Mouse (Mus musculus) embryonic stem cell, embryonic (primary cell): Measurements from ENCODE around the gene Otud6a.
"Not testable (repeated sequence)": the region's sequence is repeated elsewhere in the genome, so short reads cannot be mapped to it uniquely, and the experiment has no call there.

Experiments
- CTCF ChIA-PET, 4 experiments: fragments of 300-600 bp in 2 of 4; fragments of 350-600 bp in 2 of 4; sonication (Branson Sonifier 250); formaldehyde crosslinking; loops; one replicate each; lab custom pipeline; 2022; ENCODE audit warnings: inconsistent platforms in 2 of 4; lab: Charles Lee
- POLR2A ChIA-PET, 4 experiments: fragments of 300-600 bp in 2 of 4; fragments of 350-600 bp in 2 of 4; sonication (Branson Sonifier 250); formaldehyde crosslinking; loops; one replicate each; lab custom pipeline; 2022; ENCODE audit warnings: antibody characterized with exemption in 4 of 4, inconsistent platforms in 1 of 4; lab: Charles Lee

The Otud6a gene

DNA sequence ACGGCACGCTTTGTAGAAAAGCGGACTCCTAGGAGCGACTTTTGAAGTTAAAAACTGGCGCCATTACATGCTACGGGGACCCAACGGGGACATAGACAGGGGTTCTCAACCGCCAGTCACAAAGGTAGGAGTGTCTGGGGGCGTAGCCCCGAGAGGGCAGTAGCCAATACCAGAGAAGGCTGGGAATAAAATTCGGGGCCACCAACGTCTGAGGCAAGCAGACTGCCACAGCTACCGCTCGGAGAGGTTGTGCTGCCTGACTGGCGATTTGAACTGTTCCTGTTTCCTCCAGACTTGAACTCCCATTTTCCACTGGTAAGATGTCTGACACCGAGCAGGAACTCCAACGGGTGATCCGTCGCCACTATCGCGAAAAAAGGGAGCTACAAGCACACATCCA is at the start of gene Otud6a:
Gene Otud6a, plus strand, starts transcription at position 321 of the 400 bp plus-strand sequence.
- ChIA-PET POLR2A (interaction anchor here in 3 of 4 experiments (0.7 to 2.0 kb wide), 13 partner anchors 10 to 576 kb away, joined by 3 to 9 read pairs (median 3); partner anchors contain the start of genes Igbp1 (in 1 of the 3) and Pdzd11 (in 1 of the 3)), CTCF (no interaction called here)

DNA sequence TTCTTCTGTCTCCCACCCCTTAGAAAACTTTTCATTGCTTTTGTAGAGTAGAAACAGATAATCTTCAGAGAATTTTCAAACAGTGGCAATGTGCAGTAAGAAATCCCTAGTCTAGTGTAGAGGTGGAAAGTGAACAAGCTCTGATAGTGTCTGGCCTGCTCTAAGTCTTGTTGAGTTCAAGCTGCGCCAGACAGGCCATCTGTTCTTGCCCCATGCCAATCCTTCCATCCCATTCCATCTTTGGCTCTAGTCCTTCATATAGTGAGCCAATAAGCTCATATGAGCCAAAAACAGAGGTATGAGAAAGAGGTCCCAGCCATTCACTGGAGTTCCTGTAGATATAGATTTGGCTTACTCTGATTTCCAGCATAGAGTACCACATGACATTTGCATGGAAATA is 38.9 kb upstream of the Otud6a start:
- CTCF ChIA-PET, result no interaction called here
- POLR2A ChIA-PET, result no interaction called here

DNA sequence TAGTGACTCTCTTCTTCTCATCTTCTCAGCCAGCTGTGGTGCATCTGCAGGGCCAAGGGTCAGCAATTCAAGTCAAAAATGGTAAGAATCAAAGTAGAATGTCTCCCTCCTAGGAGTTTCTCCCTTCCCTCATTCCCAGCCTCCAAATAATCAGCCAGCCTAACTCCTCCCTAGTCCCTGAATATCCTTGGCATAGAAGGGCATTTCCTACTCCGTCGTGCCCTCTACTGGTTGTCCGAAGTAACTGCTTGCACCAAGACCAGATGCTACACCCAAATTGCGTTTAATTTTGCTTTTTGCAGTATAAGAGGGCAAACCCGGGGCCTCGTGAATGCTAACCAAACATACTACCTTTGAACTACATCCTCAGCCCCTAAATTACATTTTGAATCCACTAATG is 36.5 kb upstream of the Otud6a start:
- ChIA-PET CTCF (no interaction called here), POLR2A (no interaction called here)

DNA sequence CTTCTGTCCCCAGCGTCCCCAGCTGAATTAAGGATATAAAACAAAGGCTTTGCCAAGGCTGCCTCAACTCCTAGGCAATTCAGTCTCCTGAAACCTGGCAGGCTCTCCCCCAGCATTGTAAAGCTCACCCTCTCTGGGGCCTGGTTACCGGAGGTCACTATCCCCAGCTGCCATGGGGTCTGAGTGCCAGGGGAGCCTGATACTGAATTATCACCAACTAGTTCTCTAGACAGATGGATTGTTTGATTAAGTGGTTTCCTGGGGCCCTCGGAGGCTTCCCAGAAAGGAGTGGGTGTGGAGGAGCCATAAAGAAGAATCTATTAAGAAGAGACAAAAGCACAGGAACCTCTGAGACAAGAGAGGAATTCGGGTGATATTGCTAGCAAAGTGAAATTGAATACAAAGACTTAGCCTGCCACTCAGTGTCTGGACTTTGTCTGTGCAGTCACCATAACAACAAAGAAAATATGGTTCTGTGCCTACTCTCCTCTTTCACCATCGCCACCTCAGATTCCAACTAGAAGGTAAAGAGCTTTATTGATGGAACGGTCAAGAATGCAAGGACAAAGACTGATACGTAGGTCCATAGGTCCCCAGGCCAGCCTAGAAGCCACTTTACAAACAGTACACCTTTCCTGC is 34.5 kb upstream of the Otud6a start:
- POLR2A ChIA-PET, result interaction anchor here in 1 of 4 experiments (1.6 kb wide), 1 partner anchor 35 kb away, joined by 3 read pairs; the partner anchor contains the start of gene Otud6a
- CTCF ChIA-PET, result interaction anchor here in 2 of 4 experiments (0.6 to 1.3 kb wide), 2 partner anchors 72 to 541 kb away, joined by 3 read pairs; no protein-coding TSS in a partner anchor

DNA sequence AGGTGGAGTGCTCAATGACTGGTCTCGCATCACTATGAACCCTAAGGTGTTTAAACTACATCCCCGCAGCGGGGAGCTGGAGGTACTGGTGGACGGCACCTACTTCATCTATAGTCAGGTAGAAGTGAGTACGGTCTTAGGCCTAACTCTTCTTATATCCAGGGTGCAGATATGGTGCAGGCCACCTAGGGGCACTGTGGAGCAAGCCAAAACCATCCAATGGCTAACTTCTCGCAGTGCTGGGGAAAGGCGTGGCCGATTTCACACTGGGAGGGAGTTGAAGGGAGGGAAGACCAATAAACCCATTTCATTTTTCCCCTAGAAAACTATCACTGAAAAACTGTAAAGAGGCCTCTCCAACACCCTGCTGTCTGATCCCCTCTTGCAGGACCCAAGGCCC is 33.8 kb upstream of the Otud6a start:
- ChIA-PET POLR2A (no interaction called here), CTCF (interaction anchor here in 1 of 4 experiments (0.9 kb wide), 1 partner anchor 542 kb away, joined by 3 read pairs; no protein-coding TSS in a partner anchor)

DNA sequence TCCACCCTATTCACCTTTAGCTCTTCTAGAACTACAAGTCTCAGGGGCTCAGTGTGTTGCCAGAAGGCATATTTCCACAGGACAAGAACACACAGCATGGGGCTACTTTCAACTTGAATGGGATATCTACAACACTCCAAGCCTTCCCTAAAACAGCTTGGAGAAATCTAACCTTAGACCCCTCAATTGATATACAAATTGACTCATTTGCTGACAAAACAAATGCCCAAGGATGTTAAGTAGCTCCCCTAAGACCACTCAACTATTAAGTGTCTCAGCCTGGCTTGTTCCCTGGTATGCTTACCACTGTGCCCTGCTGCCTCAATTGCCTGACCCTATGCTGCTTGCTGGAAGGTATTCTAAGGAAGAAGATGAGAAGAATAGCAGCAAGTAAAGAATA is 27.9 kb upstream of the Otud6a start:
- CTCF ChIA-PET, result interaction anchor here in 1 of 4 experiments (0.6 to 0.7 kb wide), 2 partner anchors 162 to 572 kb away, joined by 3 to 4 read pairs; no protein-coding TSS in a partner anchor
- POLR2A ChIA-PET, result interaction anchor here in 3 of 4 experiments (0.5 to 3.0 kb wide), 6 partner anchors 8 to 225 kb away, joined by 3 to 12 read pairs (median 4); no protein-coding TSS in a partner anchor

DNA sequence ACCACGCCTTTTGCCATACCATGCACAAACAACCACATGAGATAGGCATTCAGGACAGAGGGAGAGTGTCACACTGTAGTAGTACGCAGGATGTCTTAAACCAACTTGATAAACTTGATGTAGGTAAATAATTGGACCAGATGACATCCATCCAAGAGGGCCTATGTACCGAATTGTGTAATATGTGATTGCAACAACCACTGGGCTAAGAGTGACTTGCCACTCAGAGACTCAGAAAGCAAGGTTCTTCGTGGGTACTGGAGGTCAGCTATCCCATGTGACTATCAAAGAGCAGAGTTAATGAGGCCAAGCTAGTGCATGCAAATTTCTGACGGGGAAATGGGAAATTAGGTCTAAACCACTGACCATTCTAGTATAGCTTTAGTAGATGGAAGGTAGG is 27.2 kb upstream of the Otud6a start:
- ChIA-PET CTCF (interaction anchor here in 1 of 4 experiments (0.7 kb wide), 1 partner anchor 572 kb away, joined by 4 read pairs; no protein-coding TSS in a partner anchor), POLR2A (interaction anchor here in 1 of 4 experiments (3.0 kb wide), 1 partner anchor 8 kb away, joined by 12 read pairs; no protein-coding TSS in a partner anchor)

DNA sequence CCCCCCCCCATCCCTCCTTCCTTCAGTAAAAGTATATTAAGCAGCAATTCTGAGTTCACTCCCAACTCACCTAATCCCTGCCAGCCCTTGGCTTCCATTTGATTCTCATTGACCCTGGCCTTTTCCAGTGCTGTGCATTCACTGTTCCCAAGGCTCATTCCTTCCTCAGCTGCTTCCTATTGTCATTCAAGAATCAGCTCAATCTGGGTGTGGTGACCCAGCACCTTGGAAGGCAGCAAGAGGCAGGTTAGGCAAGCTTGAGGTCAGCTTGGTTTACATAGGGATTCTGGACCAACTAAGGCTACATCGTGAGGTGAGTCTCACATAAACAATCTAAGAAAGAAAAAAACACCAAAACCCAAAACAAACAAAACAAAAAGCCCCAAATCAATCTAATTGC is 19.6 kb upstream of the Otud6a start:
- POLR2A ChIA-PET, result interaction anchor here in 3 of 4 experiments (0.6 to 2.7 kb wide), 7 partner anchors 9 to 666 kb away, joined by 3 to 12 read pairs (median 7); partner anchors contain the start of gene Otud6a (in 3 of the 3)
- CTCF ChIA-PET, result interaction anchor here in 3 of 4 experiments (0.7 to 0.8 kb wide), 5 partner anchors 40 to 1360 kb away, joined by 3 to 10 read pairs (median 7); no protein-coding TSS in a partner anchor

DNA sequence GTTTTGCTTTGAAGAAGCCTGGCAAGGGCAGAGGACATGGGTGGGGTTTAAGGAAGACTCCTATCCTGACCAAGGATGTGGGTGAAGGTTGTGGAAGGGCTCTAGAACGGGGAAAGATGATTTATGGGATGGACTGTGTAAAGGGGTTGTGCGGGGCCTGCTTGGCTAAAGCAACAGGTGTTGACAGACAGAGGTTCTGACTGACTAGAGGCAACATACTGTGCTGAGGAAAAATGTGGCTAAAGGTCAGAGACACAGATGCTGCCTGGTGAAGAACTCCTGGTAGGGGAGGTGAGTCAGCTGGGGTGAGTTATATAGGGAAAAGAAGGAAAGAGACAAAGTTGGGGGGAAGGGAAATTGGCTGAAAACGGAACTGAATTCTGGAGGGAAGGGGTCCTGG is 3.5 kb downstream of the Otud6a start:
- CTCF ChIA-PET, result no interaction called here
- POLR2A ChIA-PET, result no interaction called here

DNA sequence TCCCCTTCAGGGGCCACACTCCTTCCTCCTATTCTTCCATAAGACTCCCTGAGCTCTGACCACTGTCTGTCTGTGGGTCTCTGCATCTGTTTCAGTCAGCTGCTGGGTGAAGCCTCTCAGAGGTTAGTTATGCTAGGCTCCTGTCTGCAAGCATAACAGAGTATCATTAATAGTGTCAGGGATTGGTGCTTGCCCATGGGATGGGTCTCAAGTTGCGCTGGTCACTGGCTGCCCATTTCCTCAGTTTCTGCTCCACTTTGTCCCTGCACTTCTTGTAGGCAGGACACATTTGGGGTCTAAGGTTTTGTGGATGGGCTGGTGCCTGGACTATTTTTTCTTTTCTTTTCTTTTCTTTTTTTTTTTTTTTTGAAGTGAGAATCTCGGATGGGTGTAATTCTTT is 13.8 kb downstream of the Otud6a start, which contains the start of gene Awat2:
Gene Awat2, minus strand, starts transcription at position 101 of the 400 bp plus-strand sequence.
- CTCF ChIA-PET, POLR2A ChIA-PET: not testable (repeated sequence)

DNA sequence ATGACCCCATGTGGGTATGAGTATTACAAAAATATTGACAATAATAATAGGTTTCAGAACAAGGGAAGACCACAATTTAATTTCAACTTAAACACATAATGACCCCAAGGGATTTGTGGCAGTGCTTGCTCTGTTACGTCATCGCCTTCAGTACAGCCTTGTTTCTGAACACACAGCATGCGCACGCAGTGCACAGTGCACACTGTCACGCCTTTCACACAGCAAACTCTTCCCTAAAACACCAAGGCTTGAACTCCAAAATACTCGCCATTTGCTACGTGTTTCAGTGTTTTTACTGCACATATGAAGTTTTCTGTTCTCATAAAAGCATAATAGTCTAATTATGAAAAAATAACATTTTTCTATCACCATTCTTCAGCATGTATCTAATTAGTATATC is 14.7 kb downstream of the Otud6a start:
- CTCF ChIA-PET, result no interaction called here
- POLR2A ChIA-PET, result no interaction called here

DNA sequence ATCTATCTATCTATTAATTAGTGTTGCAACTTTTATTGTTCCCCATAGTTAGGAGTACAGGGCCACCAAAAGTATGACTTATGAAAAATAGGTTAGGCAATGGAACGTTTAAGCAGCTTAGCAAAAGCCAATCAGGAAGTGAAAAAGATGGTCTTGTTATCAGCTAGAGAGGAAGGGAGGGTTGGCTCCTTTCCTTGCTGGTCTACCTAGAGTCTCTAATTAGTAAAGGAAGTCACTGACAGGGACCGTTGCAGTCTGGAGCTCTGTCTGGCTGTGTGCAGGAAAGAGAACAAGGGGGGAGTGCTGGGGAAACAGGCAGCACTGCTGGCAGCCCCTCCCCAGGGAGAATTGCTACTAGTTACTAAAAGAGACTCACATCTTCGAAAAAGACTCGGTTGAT is 39.2 kb downstream of the Otud6a start:
- CTCF ChIA-PET, result no interaction called here
- POLR2A ChIA-PET, result no interaction called here

DNA sequence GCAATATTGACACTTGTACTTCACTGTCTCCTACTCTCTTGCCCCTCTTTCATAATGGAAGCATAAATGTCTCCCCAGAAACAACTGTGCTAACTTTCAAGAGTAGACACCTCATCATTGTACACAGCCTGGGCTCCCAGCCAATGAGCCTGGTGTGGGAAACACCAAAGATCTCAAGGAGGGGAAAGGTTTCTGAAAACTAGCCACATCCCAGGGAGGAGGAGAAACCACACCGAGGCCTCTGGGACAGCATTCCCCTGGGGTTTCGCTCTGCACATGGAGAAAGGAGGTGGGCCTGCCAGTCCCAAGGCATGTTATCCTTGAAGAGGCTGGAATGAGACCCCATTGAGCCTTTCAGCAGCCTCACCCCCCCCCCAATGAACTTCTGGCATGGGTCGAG is 41.3 kb downstream of the Otud6a start:
- POLR2A ChIA-PET, result interaction anchor here in 1 of 4 experiments (0.6 kb wide), 1 partner anchor 256 kb away, joined by 3 read pairs; no protein-coding TSS in a partner anchor
- CTCF ChIA-PET, result no interaction called here

DNA sequence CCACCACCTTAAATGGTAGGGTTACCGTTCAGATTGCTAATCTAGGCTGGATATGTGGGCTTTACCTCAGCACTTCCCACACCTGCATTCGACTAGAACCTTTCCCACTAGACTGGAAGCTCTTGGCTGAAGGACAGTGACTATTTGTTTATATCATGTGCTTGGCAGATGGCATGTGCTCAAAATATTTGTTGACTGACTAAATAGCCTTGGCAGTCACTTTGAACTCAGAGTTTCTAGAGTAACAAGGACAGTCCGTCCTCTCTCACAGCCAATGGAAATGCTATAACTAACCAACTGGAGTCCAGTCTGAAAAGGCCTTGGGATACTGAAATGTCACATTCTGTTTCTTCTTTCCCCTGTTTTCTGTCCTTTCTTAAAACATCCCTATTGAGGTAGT is 42.7 kb downstream of the Otud6a start:
- CTCF ChIA-PET, result no interaction called here
- POLR2A ChIA-PET, result no interaction called here

DNA sequence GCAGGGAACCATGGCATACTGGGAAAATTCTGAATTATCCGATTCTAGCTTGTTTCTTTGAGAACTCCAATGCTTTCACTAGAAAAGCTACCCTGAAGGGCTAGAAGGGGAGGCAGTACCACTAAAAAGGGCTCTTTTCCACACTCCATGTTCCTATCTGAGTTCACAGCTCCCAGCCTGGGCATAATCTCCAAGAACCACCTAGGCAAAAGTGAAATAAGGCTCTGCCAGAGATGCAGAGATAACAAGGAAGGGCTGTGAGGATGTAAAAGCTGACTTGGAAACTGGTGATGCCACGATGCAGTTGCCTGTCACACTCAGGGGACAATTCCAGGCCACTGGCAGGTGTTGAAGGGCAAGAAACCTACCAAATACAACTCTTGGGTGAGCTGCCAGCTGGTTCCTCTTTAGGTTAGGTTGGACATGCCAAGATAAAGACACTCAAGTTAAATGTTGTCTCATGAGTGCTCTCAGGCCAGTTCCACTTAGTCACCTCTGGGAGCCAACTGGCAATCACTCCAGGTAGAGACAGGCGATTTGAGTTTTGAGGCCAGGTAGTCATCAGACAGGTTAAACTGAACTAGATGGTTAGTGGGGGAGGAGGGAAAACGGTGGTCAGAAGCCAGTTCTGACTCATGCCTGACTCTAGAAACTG is 46.9 kb downstream of the Otud6a start:
- CTCF ChIA-PET, result no interaction called here
- POLR2A ChIA-PET, result interaction anchor here in 1 of 4 experiments (0.6 kb wide), 1 partner anchor 34 kb away, joined by 5 read pairs; no protein-coding TSS in a partner anchor
